Mouse (Mus musculus) embryonic facial prominence, embryonic 14.5 days (tissue): Measurements from ENCODE around the gene Ntm. TPM values are rescaled to one million over a fixed set of nuclear protein-coding genes. Genes with fewer than 3 reads are reported as not detected.

ENCODE experiments used
- ATAC-seq: fragments of 200-750 bp; cut with Nextera tagmentation; 2 replicates; pipeline ENCODE4 v1.8.0; 2017; ENCODE audit warnings: low read depth, moderate number of reproducible peaks, moderate TSS enrichment
- DNase-seq: peaks from one replicate; pipeline ENCODE4 v3.0.0-alpha.2; 2015; ENCODE audit warnings: low spot score
- H3K27ac ChIP-seq: fragments of 300-500 bp; sonication (generic); replicated peaks from 2 replicates; pipeline ENCODE4 v1.5.1; 2014; ENCODE audit warnings: low read depth, mild to moderate bottlenecking, low read length, moderate library complexity
- H3K27me3 ChIP-seq: fragments of 300-500 bp; sonication (generic); replicated peaks from 2 replicates; pipeline ENCODE4 v1.6.1; 2014; ENCODE audit warnings: low read length; ENCODE audit not compliant: control insufficient read depth, insufficient read depth
- H3K36me3 ChIP-seq: fragments of 300-500 bp; sonication (generic); 2 replicates; pipeline ENCODE4 v1.6.1; 2014; ENCODE audit warnings: low read length, mixed read lengths; ENCODE audit not compliant: control insufficient read depth, insufficient read depth
- H3K4me1 ChIP-seq: fragments of 300-500 bp; sonication (generic); 2 replicates; pipeline ENCODE4 v1.6.1; 2014; ENCODE audit warnings: antibody characterized with exemption, low read length; ENCODE audit not compliant: control insufficient read depth, insufficient read depth
- H3K4me2 ChIP-seq: fragments of 300-500 bp; sonication (generic); 2 replicates; pipeline ENCODE4 v1.6.1; 2014; ENCODE audit warnings: low read depth, mild to moderate bottlenecking, low read length, moderate library complexity, mixed read lengths
- H3K4me3 ChIP-seq: fragments of 300-500 bp; sonication (generic); 2 replicates; pipeline ENCODE4 v1.5.1; 2014; ENCODE audit warnings: low read depth, mild to moderate bottlenecking, low read length
- H3K9ac ChIP-seq: fragments of 300-500 bp; sonication (generic); 2 replicates; pipeline ENCODE4 v1.6.1; 2014; ENCODE audit warnings: low read depth, mild to moderate bottlenecking, low read length, moderate library complexity, mixed read lengths
- H3K9me3 ChIP-seq: fragments of 300-500 bp; sonication (generic); 2 replicates; pipeline ENCODE4 v1.6.1; 2016; ENCODE audit warnings: low read length; ENCODE audit not compliant: control insufficient read depth
- WGBS: fragments of 180-500 bp; shearing (Covaris S2); extraction: QIAGEN DNeasy Blood & Tissue Kit; methylation state at CpG from one replicate; pipeline ENCODE4 v1.1.7; 2014; 5-methylcytosine and 5-hydroxymethylcytosine counted together
- polyA plus RNA-seq: library from polyadenylated mRNA; unstranded; fragments of >200 nt; fragmentation: Nextera tagmentation; extraction: Ambion mirVana; gene quantifications from 2 replicates; pipeline ENCODE4 v1.2.1, GENCODE M21; 2014

Ntm gene
- polyA plus RNA-seq, 1 experiment from 2014 or later, result 28.2 TPM

- Histone ChIP-seq H3K9ac (no peak overlapping the region), H3K9me3 (no peaks in the 10 kb centered on the region), H3K4me3 (no peak overlapping the region), H3K27ac (no peak overlapping the region), H3K27me3 (no peaks in the 10 kb centered on the region), H3K36me3 (no peaks in the 10 kb centered on the region), H3K4me2 (no peak overlapping the region), H3K4me1 (no peaks in the 10 kb centered on the region)
- DNase-seq (no peak), ATAC-seq (no peak)
- 53% methylated on average over 3 of the region's 3 CpGs for WGBS
Measured at GRCm38 (mm10) chr9:29866824-29867223, 96.1 kb downstream of the Ntm start.

- no peaks in the 10 kb centered on the region for H3K36me3 ChIP-seq
- ATAC-seq (no peak), DNase-seq (no peak)
- WGBS, result 54% methylated on average over 4 of the region's 4 CpGs
- H3K27me3 ChIP-seq, result no peaks in the 10 kb centered on the region
- H3K4me1 ChIP-seq, result no peaks in the 10 kb centered on the region
- H3K9me3 ChIP-seq, result no peaks in the 10 kb centered on the region
- no peak overlapping the region for H3K27ac ChIP-seq
- no peak overlapping the region for H3K4me2 ChIP-seq
- no peak overlapping the region for H3K4me3 ChIP-seq
- no peak overlapping the region for H3K9ac ChIP-seq
Measured at GRCm38 (mm10) chr9:29866101-29866500, 96.8 kb downstream of the Ntm start.

GRCm38 (mm10) chr9:29865502-29865901 is 97.4 kb downstream of the Ntm start:
- Histone ChIP-seq H3K9me3 (no peaks in the 10 kb centered on the region), H3K4me2 (no peak overlapping the region), H3K27ac (no peak overlapping the region), H3K27me3 (no peaks in the 10 kb centered on the region), H3K4me1 (no peaks in the 10 kb centered on the region), H3K4me3 (no peak overlapping the region), H3K36me3 (no peaks in the 10 kb centered on the region), H3K9ac (no peak overlapping the region)
- WGBS, result 72% methylated on average over 8 of the region's 8 CpGs
- DNase-seq, result no peak
- no peak for ATAC-seq

- Histone ChIP-seq H3K9ac (no peak overlapping the region), H3K27ac (no peak overlapping the region), H3K36me3 (no peaks in the 10 kb centered on the region), H3K4me3 (no peak overlapping the region), H3K9me3 (no peaks in the 10 kb centered on the region), H3K4me1 (no peaks in the 10 kb centered on the region), H3K4me2 (no peak overlapping the region), H3K27me3 (no peaks in the 10 kb centered on the region)
- DNase-seq (peak; percentile 34), ATAC-seq (peak; percentile 30; the same call in 1 of the 2 replicates)
- WGBS, result 33% methylated on average over 1 of the region's 1 CpGs
Measured at GRCm38 (mm10) chr9:29864886-29865285, 98.1 kb downstream of the Ntm start.

GRCm38 (mm10) chr9:29862408-29862807 is 100.5 kb downstream of the Ntm start:
- 56% methylated on average over 5 of the region's 5 CpGs for WGBS
- DNase-seq, result no peak
- Histone ChIP-seq H3K4me3 (no peak overlapping the region), H3K36me3 (no peaks in the 10 kb centered on the region), H3K9me3 (no peaks in the 10 kb centered on the region), H3K4me2 (no peak overlapping the region), H3K27ac (no peak overlapping the region), H3K27me3 (no peaks in the 10 kb centered on the region), H3K4me1 (no peaks in the 10 kb centered on the region), H3K9ac (no peak overlapping the region)
- no peak for ATAC-seq

- no peak overlapping the region for H3K9ac ChIP-seq
- H3K4me3 ChIP-seq, result no peak overlapping the region
- 87% methylated on average over 6 of the region's 6 CpGs for WGBS
- H3K27ac ChIP-seq, result no peak overlapping the region
- no peak for ATAC-seq
- H3K4me2 ChIP-seq, result no peak overlapping the region
- no peaks in the 10 kb centered on the region for H3K4me1 ChIP-seq
- H3K36me3 ChIP-seq, result no peaks in the 10 kb centered on the region
- no peaks in the 10 kb centered on the region for H3K27me3 ChIP-seq
- H3K9me3 ChIP-seq, result no peaks in the 10 kb centered on the region
- DNase-seq, result no peak
Measured at GRCm38 (mm10) chr9:29859256-29860048, 103.5 kb downstream of the Ntm start.

- no peak overlapping the region for H3K27ac ChIP-seq
- ATAC-seq (no peak), DNase-seq (no peak)
- H3K36me3 ChIP-seq, result no peaks in the 10 kb centered on the region
- no peaks in the 10 kb centered on the region for H3K27me3 ChIP-seq
- 50% methylated on average over 8 of the region's 8 CpGs for WGBS
- H3K9me3 ChIP-seq, result no peaks in the 10 kb centered on the region
- no peak overlapping the region for H3K4me3 ChIP-seq
- no peak overlapping the region for H3K4me2 ChIP-seq
- H3K9ac ChIP-seq, result no peak overlapping the region
- no peaks in the 10 kb centered on the region for H3K4me1 ChIP-seq
Measured at GRCm38 (mm10) chr9:29848735-29849455, 114.0 kb downstream of the Ntm start.

- no peak for ATAC-seq
- Histone ChIP-seq H3K9ac (no peak overlapping the region), H3K4me1 (no peaks in the 10 kb centered on the region), H3K4me3 (no peak overlapping the region), H3K27ac (no peak overlapping the region), H3K27me3 (no peaks in the 10 kb centered on the region), H3K9me3 (no peaks in the 10 kb centered on the region), H3K36me3 (no peaks in the 10 kb centered on the region), H3K4me2 (no peak overlapping the region)
- DNase-seq, result no peak
- 78% methylated on average over 6 of the region's 6 CpGs for WGBS
Measured at GRCm38 (mm10) chr9:29837344-29837743, 125.6 kb downstream of the Ntm start.
